Mouse (Mus musculus): ENCODE data around the gene C87436. TPM values are rescaled to one million over a fixed set of nuclear protein-coding genes. Genes with fewer than 3 reads are reported as not detected.

Gene C87436
- total RNA-seq, 2 experiments from 2014 or later: 21.5 to 22.0 TPM

GRCm38 (mm10) chr6:86419239-86419638, 18.9 kb upstream of the C87436 start:
- DNase-seq (ENCODE audit: low spot score in 2 of 2): no peak
- intact Hi-C loops (cut with DNase I): no loop called here

- DNase-seq (ENCODE audit: low spot score in 2 of 2): no peak
- intact Hi-C loops (cut with DNase I): no loop called here
These were observed 17.7 kb upstream of the C87436 start for GRCm38 (mm10) chr6:86420491-86420890.

- intact Hi-C loops (cut with DNase I): no loop called here
- DNase-seq (ENCODE audit: low spot score in 2 of 2): no peak
These were observed 11.8 kb upstream of the C87436 start, which contains the start of gene Gm44790 for GRCm38 (mm10) chr6:86426358-86426757. Gene Gm44790 (plus strand): TSS chr6:86426658.

- no peak for DNase-seq (ENCODE audit: low spot score in 2 of 2)
- intact Hi-C loops (cut with DNase I): loop anchor here (10.0 kb wide), 1 partner anchor 243 kb away; no protein-coding TSS in a partner anchor
These were observed 6.6 kb upstream of the C87436 start for GRCm38 (mm10) chr6:86431531-86431930.

GRCm38 (mm10) chr6:86433696-86434095, 4.5 kb upstream of the C87436 start:
- intact Hi-C loops (cut with DNase I): loop anchor here (10.0 kb wide), 1 partner anchor 241 kb away; no protein-coding TSS in a partner anchor
- DNase-seq (ENCODE audit: low spot score in 2 of 2): no peak

GRCm38 (mm10) chr6:86437711-86438110, 463 bp upstream of the C87436 start:
- intact Hi-C loops (cut with DNase I): loop anchor here (2.0 to 10.0 kb wide), 2 partner anchors 35 to 237 kb away; no protein-coding TSS in a partner anchor
- peak; percentile 44 to 45 for DNase-seq (ENCODE audit: low spot score in 2 of 2)

GRCm38 (mm10) chr6:86439119-86439496, 934 bp downstream of the C87436 start:
- intact Hi-C loops (cut with DNase I): loop anchor here (2.0 to 10.0 kb wide), 2 partner anchors 34 to 236 kb away; no protein-coding TSS in a partner anchor

GRCm38 (mm10) chr6:86439531-86439930, 1.4 kb downstream of the C87436 start:
- no peak for DNase-seq (ENCODE audit: low spot score in 2 of 2)
- intact Hi-C loops (cut with DNase I): loop anchor here (2.0 to 10.0 kb wide), 2 partner anchors 33 to 235 kb away; no protein-coding TSS in a partner anchor

More at GRCm38 (mm10) chr6:86439119-86439496, 934 bp downstream of the C87436 start:
- DNase-seq (ENCODE audit: low spot score in 2 of 2): no peak

- intact Hi-C loops (cut with DNase I): no loop called here
- DNase-seq (ENCODE audit: low spot score in 2 of 2): peak in 1 of 2 experiments; percentile 22
These were observed 3.4 kb downstream of the C87436 start for GRCm38 (mm10) chr6:86441571-86441970.

GRCm38 (mm10) chr6:86445551-86445950, 7.4 kb downstream of the C87436 start:
- DNase-seq (ENCODE audit: low spot score in 2 of 2): no peak
- intact Hi-C loops (cut with DNase I): no loop called here

- no peak for DNase-seq (ENCODE audit: low spot score in 2 of 2)
- intact Hi-C loops (cut with DNase I): no loop called here
These were observed 8.9 kb downstream of the C87436 start for GRCm38 (mm10) chr6:86446927-86447568.

GRCm38 (mm10) chr6:86456727-86457126, 18.6 kb downstream of the C87436 start:
- intact Hi-C loops (cut with DNase I): loop anchor here (5.0 kb wide), 1 partner anchor 216 kb away; no protein-coding TSS in a partner anchor

GRCm38 (mm10) chr6:86463079-86463478, 24.9 kb downstream of the C87436 start:
- intact Hi-C loops (cut with DNase I): no loop called here
- DNase-seq (ENCODE audit: low spot score in 2 of 2): no peak

More at GRCm38 (mm10) chr6:86456727-86457126, 18.6 kb downstream of the C87436 start:
- DNase-seq (ENCODE audit: low spot score in 2 of 2): no peak

GRCm38 (mm10) chr6:86471317-86471716, 33.1 kb downstream of the C87436 start:
- DNase-seq (ENCODE audit: low spot score in 2 of 2): no peak
- intact Hi-C loops (cut with DNase I): loop anchor here (5.0 kb wide), 2 partner anchors 116 to 196 kb away; partner anchors contain the start of gene Mxd1

- DNase-seq (ENCODE audit: low spot score in 2 of 2): no peak
- intact Hi-C loops (cut with DNase I): loop anchor here (1.0 to 5.0 kb wide), 4 partner anchors 33 to 196 kb away; partner anchors contain the start of genes C87436, Mxd1 and Pcbp1
These were observed 33.6 kb downstream of the C87436 start for GRCm38 (mm10) chr6:86471760-86472099.

- intact Hi-C loops (cut with DNase I): loop anchor here (1.0 to 5.0 kb wide), 4 partner anchors 34 to 195 kb away; partner anchors contain the start of genes C87436, Mxd1 and Pcbp1
- peak; percentile 100 for DNase-seq (ENCODE audit: low spot score in 2 of 2)
These were observed 34.2 kb downstream of the C87436 start for GRCm38 (mm10) chr6:86472100-86472955.

- DNase-seq (ENCODE audit: low spot score in 2 of 2): no peak
- intact Hi-C loops (cut with DNase I): loop anchor here (2.0 to 5.0 kb wide), 3 partner anchors 34 to 194 kb away; partner anchors contain the start of genes C87436 and Mxd1
These were observed 34.9 kb downstream of the C87436 start for GRCm38 (mm10) chr6:86473077-86473476.

- DNase-seq (ENCODE audit: low spot score in 2 of 2): no peak
- intact Hi-C loops (cut with DNase I): loop anchor here (5.0 kb wide), 2 partner anchors 113 to 193 kb away; partner anchors contain the start of gene Mxd1
These were observed 35.9 kb downstream of the C87436 start for GRCm38 (mm10) chr6:86474072-86474471.

- intact Hi-C loops (cut with DNase I): loop anchor here (5.0 kb wide), 2 partner anchors 113 to 193 kb away; partner anchors contain the start of gene Mxd1
- no peak for DNase-seq (ENCODE audit: low spot score in 2 of 2)
These were observed 36.5 kb downstream of the C87436 start for GRCm38 (mm10) chr6:86474646-86475181.

Measured in left cerebral cortex, postnatal 36 days (tissue).